Mouse (Mus musculus) embryonic facial prominence, embryonic 12.5 days (tissue): ENCODE results near the gene Med23. TPM values are rescaled to one million over a fixed set of nuclear protein-coding genes. Genes with fewer than 3 reads are reported as not detected.

ENCODE experiments used
- ATAC-seq: fragments of 200-750 bp; cut with Nextera tagmentation; 2 replicates; pipeline ENCODE4 v1.8.0; 2017; ENCODE audit not compliant: insufficient number of reproducible peaks, insufficient read depth, low FRiP score, low TSS enrichment
- H3K27ac ChIP-seq: fragments of 300-500 bp; sonication (generic); 2 replicates; pipeline ENCODE4 v1.5.1; 2016; ENCODE audit warnings: mild to moderate bottlenecking
- H3K27me3 ChIP-seq: fragments of 300-500 bp; sonication (generic); 2 replicates; pipeline ENCODE4 v1.6.1; 2016; ENCODE audit warnings: mild to moderate bottlenecking, moderate library complexity
- H3K36me3 ChIP-seq: fragments of 300-500 bp; sonication (generic); 2 replicates; pipeline ENCODE4 v1.6.1; 2016; ENCODE audit warnings: mild to moderate bottlenecking
- H3K4me1 ChIP-seq: fragments of 300-500 bp; sonication (generic); 2 replicates; pipeline ENCODE4 v1.6.1; 2016
- H3K4me2 ChIP-seq: fragments of 300-500 bp; sonication (generic); replicated peaks from 2 replicates; pipeline ENCODE4 v1.6.1; 2016; ENCODE audit warnings: mild to moderate bottlenecking, moderate library complexity
- H3K4me3 ChIP-seq: fragments of 300-500 bp; sonication (generic); 2 replicates; pipeline ENCODE4 v1.5.1; 2016; ENCODE audit warnings: mild to moderate bottlenecking
- H3K9ac ChIP-seq: fragments of 300-500 bp; sonication (generic); 2 replicates; pipeline ENCODE4 v1.6.1; 2016; ENCODE audit warnings: mild to moderate bottlenecking, moderate library complexity
- H3K9me3 ChIP-seq: fragments of 300-500 bp; sonication (generic); 2 replicates; pipeline ENCODE4 v1.6.1; 2016; ENCODE audit warnings: mild to moderate bottlenecking, moderate library complexity
- WGBS: fragments of 180-500 bp; shearing (Covaris S2); methylation state at CpG from one replicate; pipeline ENCODE4 v1.1.7; 2016; 5-methylcytosine and 5-hydroxymethylcytosine counted together
- polyA plus RNA-seq: library from polyadenylated mRNA; unstranded; fragments of >200 nt; fragmentation: Nextera tagmentation; extraction: Ambion mirVana; gene quantifications from 2 replicates; pipeline ENCODE4 v1.2.1, GENCODE M21; 2016

The Med23 gene
- polyA plus RNA-seq, 1 experiment from 2014 or later, result 38.9 TPM

- H3K9ac ChIP-seq, result no peak overlapping the region
- H3K27ac ChIP-seq, result no peak overlapping the region
- H3K4me1 ChIP-seq, result no peaks in the 10 kb centered on the region
- H3K4me3 ChIP-seq, result no peak overlapping the region
- no peaks in the 10 kb centered on the region for H3K9me3 ChIP-seq
- 82% methylated on average over 9 of the region's 9 CpGs for WGBS
- H3K27me3 ChIP-seq, result no peaks in the 10 kb centered on the region
- no peak overlapping the region for H3K4me2 ChIP-seq
- H3K36me3 ChIP-seq, result peaks cover 74% of the 10 kb centered on the region
- no peak for ATAC-seq
Observed at GRCm38 (mm10) chr10:24886008-24886407, 16.2 kb downstream of the Med23 start.

DNA sequence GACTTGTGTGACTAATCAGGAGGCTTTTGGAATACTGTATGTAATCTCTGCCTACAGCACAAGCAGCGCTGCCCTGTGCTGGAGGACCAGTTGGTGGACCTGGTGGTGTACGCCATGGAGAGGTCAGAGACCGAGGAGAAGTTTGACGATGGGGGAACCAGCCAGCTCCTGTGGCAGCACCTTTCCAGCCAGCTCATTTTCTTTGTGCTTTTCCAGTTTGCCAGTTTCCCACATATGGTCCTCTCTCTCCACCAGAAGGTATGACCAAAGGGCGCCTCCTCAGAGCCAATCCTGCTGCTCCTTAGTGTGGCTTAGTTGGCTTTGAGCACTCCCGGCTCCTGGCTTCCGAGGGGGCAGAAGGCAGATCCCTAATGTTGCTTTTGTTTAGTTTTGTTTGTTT lies 18.6 kb downstream of the Med23 start:
- Histone ChIP-seq H3K9ac (no peak overlapping the region), H3K4me1 (no peaks in the 10 kb centered on the region), H3K27ac (no peak overlapping the region), H3K4me3 (no peak overlapping the region), H3K4me2 (no peak overlapping the region), H3K9me3 (no peaks in the 10 kb centered on the region), H3K27me3 (no peaks in the 10 kb centered on the region), H3K36me3 (peaks cover 71% of the 10 kb centered on the region)
- 95% methylated on average over 7 of the region's 7 CpGs for WGBS
- no peak for ATAC-seq

GRCm38 (mm10) chr10:24895927-24896326 lies 26.1 kb downstream of the Med23 start:
- ATAC-seq, result no peak
- Histone ChIP-seq H3K4me3 (no peak overlapping the region), H3K4me1 (no peaks in the 10 kb centered on the region), H3K9ac (no peak overlapping the region), H3K4me2 (no peak overlapping the region), H3K9me3 (no peaks in the 10 kb centered on the region), H3K27me3 (no peaks in the 10 kb centered on the region), H3K27ac (no peak overlapping the region), H3K36me3 (peaks cover 74% of the 10 kb centered on the region)
- 93% methylated on average over 8 of the region's 8 CpGs for WGBS

GRCm38 (mm10) chr10:24905627-24906026 lies 35.8 kb downstream of the Med23 start:
- no peak overlapping the region for H3K9ac ChIP-seq
- H3K4me3 ChIP-seq, result no peak overlapping the region
- H3K27ac ChIP-seq, result no peak overlapping the region
- 94% methylated on average over 10 of the region's 10 CpGs for WGBS
- no peaks in the 10 kb centered on the region for H3K9me3 ChIP-seq
- peaks cover 90% of the 10 kb centered on the region for H3K36me3 ChIP-seq
- ATAC-seq, result no peak
- H3K4me1 ChIP-seq, result no peaks in the 10 kb centered on the region
- H3K27me3 ChIP-seq, result no peaks in the 10 kb centered on the region
- H3K4me2 ChIP-seq, result no peak overlapping the region

DNA sequence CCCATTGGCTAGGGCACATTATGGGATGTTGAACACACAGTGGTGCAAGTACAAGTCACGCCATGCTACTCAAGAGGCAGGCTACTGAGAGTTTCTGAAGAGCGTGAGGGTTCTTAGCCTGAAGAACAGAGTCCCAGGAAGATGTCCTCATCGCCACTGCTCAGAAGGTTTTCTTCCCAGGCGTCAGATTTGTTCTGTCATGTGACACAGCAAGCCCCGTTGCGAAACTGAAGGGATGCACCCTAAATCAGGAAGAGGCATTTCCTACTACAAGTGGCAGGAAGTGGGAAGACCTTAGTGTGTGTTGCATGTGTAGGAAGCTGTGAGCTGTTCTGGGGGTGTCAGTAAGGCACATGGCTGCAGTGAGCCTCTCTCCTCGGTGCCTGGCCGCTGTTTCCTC lies 41.4 kb downstream of the Med23 start:
- H3K36me3 ChIP-seq, result peaks cover 72% of the 10 kb centered on the region
- H3K4me1 ChIP-seq, result no peaks in the 10 kb centered on the region
- no peak overlapping the region for H3K9ac ChIP-seq
- no peak for ATAC-seq
- no peak overlapping the region for H3K4me2 ChIP-seq
- WGBS, result 89% methylated on average over 8 of the region's 8 CpGs
- no peak overlapping the region for H3K4me3 ChIP-seq
- H3K9me3 ChIP-seq, result no peaks in the 10 kb centered on the region
- no peaks in the 10 kb centered on the region for H3K27me3 ChIP-seq
- H3K27ac ChIP-seq, result no peak overlapping the region

DNA sequence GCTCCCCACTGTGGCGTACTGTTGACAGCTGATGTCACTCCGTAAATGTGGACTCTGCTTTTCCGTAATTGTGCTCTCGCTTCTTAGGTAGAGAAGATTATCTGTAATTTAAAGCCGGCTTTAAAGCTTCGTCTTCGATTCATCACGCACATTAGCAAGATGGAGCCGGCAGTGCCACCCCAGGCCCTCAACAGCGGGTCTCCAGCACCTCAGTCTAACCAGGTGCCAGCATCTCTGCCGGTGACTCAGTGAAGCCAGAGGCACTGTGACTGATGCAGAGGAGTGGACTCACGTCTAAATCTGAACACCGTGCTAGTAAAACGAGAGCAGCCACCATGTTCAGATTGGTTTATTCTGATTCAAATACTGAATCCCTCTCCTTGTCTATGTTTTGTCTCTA lies 42.8 kb downstream of the Med23 start:
- peaks cover 59% of the 10 kb centered on the region for H3K36me3 ChIP-seq
- H3K9me3 ChIP-seq, result no peaks in the 10 kb centered on the region
- H3K4me1 ChIP-seq, result no peaks in the 10 kb centered on the region
- ATAC-seq, result no peak
- no peak overlapping the region for H3K4me2 ChIP-seq
- H3K27ac ChIP-seq, result no peak overlapping the region
- WGBS, result 92% methylated on average over 14 of the region's 14 CpGs
- no peak overlapping the region for H3K4me3 ChIP-seq
- no peak overlapping the region for H3K9ac ChIP-seq
- H3K27me3 ChIP-seq, result no peaks in the 10 kb centered on the region

DNA sequence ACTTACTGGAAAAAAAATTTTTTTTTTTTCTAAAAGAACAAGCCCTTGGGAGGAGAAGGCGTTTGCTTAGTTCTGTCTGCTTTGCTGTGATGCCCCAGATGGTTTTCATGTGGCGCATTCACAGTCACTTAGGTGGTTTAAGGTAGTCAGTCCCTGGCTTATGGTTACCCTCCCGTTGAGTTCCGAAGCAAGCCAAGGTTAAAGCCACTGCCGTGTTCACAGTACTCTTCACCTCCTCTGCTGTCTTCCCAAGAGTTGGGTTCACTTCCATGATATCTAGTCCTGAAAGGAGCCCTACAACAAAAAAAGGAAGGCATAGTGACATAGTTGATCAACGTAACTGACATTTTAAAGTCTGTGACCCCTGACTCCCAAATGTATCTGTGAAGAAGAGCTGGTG lies 45.7 kb downstream of the Med23 start:
- Histone ChIP-seq H3K4me2 (no peak overlapping the region), H3K9ac (no peak overlapping the region), H3K9me3 (no peaks in the 10 kb centered on the region), H3K4me3 (no peak overlapping the region), H3K27me3 (no peaks in the 10 kb centered on the region), H3K4me1 (no peaks in the 10 kb centered on the region), H3K36me3 (peaks cover 34% of the 10 kb centered on the region), H3K27ac (no peak overlapping the region)
- ATAC-seq, result no peak
- 84% methylated on average over 6 of the region's 6 CpGs for WGBS

GRCm38 (mm10) chr10:24922977-24923376 lies 53.2 kb downstream of the Med23 start:
- H3K36me3 ChIP-seq, result no peaks in the 10 kb centered on the region
- no peak overlapping the region for H3K9ac ChIP-seq
- no peak overlapping the region for H3K4me2 ChIP-seq
- H3K9me3 ChIP-seq, result no peaks in the 10 kb centered on the region
- ATAC-seq, result no peak
- no peak overlapping the region for H3K27ac ChIP-seq
- no peaks in the 10 kb centered on the region for H3K27me3 ChIP-seq
- H3K4me3 ChIP-seq, result no peak overlapping the region
- peaks cover 19% of the 10 kb centered on the region for H3K4me1 ChIP-seq
- 28% methylated on average over 4 of the region's 4 CpGs for WGBS

GRCm38 (mm10) chr10:24924296-24924695 lies 54.5 kb downstream of the Med23 start:
- 69% methylated on average over 3 of the region's 3 CpGs for WGBS
- Histone ChIP-seq H3K36me3 (no peaks in the 10 kb centered on the region), H3K9me3 (no peaks in the 10 kb centered on the region), H3K4me3 (no peak overlapping the region), H3K27me3 (no peaks in the 10 kb centered on the region), H3K4me2 (no peak overlapping the region), H3K27ac (no peak overlapping the region), H3K9ac (no peak overlapping the region), H3K4me1 (peaks cover 19% of the 10 kb centered on the region)
- no peak for ATAC-seq

GRCm38 (mm10) chr10:24926380-24926779 lies 56.6 kb downstream of the Med23 start:
- Histone ChIP-seq H3K9me3 (no peaks in the 10 kb centered on the region), H3K27me3 (no peaks in the 10 kb centered on the region), H3K4me2 (no peak overlapping the region), H3K36me3 (no peaks in the 10 kb centered on the region), H3K27ac (no peak overlapping the region), H3K9ac (no peak overlapping the region), H3K4me3 (no peak overlapping the region), H3K4me1 (peaks cover 19% of the 10 kb centered on the region)
- no peak for ATAC-seq
- 32% methylated on average over 10 of the region's 10 CpGs for WGBS

DNA sequence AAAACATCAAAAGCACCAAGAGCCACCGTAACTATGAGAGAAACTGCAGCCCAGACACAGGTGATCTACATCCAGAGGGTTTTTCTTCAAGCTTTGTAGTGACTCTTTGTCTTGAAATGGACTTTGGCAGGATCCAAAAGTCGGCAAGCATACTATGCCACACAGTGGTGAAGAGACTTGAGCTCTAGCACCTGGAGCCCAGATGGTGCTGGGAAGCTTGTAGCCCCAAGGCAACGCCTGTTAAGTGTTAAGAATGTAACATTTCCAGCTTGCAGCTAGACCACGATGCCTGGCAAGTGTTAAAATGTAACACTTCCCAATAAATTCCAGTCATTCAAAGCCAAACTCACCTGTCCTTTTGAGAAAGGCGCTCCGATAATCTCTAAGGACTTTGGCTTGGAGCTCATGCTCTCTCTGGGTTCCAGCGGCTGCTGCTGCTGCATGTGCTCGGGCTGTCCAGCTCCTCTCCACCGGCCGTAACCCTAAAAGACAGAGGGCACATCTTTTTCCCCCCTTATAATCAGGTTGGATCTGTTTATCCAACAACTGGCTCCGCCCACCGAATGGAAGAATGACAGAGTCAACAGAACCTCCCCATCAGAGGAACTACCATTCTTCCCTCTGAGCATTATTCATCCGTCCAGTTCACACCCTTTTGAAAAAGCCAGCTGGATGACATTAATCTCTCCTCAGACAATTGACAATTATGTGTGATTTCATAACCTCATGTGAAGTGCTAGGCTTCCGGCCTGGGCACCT lies 57.4 kb downstream of the Med23 start, which contains the start of gene Arg1:
Gene Arg1, minus strand, starts transcription at position 523 of the 759 bp plus-strand sequence.
- Histone ChIP-seq H3K4me1 (peaks cover 19% of the 10 kb centered on the region), H3K9me3 (no peaks in the 10 kb centered on the region), H3K4me2 (peak within 1 kb of the TSS; percentile 20; the same call in 1 of the 2 replicates), H3K9ac (no peak within 1 kb of the TSS), H3K4me3 (no peak within 1 kb of the TSS), H3K36me3 (no peaks in the 10 kb centered on the region), H3K27ac (no peak within 1 kb of the TSS), H3K27me3 (no peaks in the 10 kb centered on the region)
- ATAC-seq, result 0 out of 2 replicates have a peak, but pooled peaks have one; percentile 58
- WGBS, result 25% methylated on average over 14 of the region's 14 CpGs

DNA sequence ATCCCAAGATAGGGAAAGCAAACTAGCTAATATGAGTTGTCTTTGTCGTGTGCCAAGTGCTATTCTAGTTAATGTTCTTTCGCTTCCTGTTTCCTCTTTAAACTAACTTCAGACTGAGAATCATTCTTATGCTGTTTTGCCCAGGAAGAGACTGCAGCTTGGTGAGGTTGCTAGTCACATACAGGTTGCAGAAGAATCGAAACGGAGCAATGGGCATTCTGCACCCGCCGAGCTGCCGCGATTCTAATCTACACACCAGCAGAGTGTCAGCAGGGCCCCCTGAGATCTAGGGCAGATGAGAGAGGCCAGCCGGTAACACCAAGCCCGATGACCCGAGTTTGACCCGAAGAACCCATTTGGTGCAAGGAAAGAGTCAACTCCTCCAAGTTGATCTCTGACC lies 58.3 kb downstream of the Med23 start:
- no peak overlapping the region for H3K9ac ChIP-seq
- WGBS, result 21% methylated on average over 12 of the region's 12 CpGs
- H3K36me3 ChIP-seq, result no peaks in the 10 kb centered on the region
- H3K4me3 ChIP-seq, result no peak overlapping the region
- peaks cover 15% of the 10 kb centered on the region; the same call in 1 of the 2 replicates for H3K4me1 ChIP-seq
- no peak overlapping the region for H3K4me2 ChIP-seq
- H3K27me3 ChIP-seq, result no peaks in the 10 kb centered on the region
- no peak overlapping the region for H3K27ac ChIP-seq
- H3K9me3 ChIP-seq, result no peaks in the 10 kb centered on the region
- ATAC-seq, result no peak
